Mouse (Mus musculus) erythroblast, embryonic 14.5 days (primary cell): ENCODE data around the gene Hibch. TPM values are rescaled to one million over a fixed set of nuclear protein-coding genes. Genes with fewer than 3 reads are reported as not detected.

Source experiments
- H3K27me3 ChIP-seq: 2 replicates; pipeline ENCODE4 v1.6.1; 2012; ENCODE audit warnings: inconsistent platforms; ENCODE audit not compliant: control insufficient read depth
- H3K36me3 ChIP-seq: 2 replicates; pipeline ENCODE4 v1.6.1; 2012; ENCODE audit warnings: mild to moderate bottlenecking, inconsistent platforms; ENCODE audit not compliant: control insufficient read depth
- H3K4me1 ChIP-seq: 2 replicates; pipeline ENCODE4 v1.6.1; 2012; ENCODE audit warnings: inconsistent platforms; ENCODE audit not compliant: control insufficient read depth
- H3K4me3 ChIP-seq: replicated peaks from 2 replicates; pipeline ENCODE3; 2012; ENCODE audit warnings: moderate library complexity, mild to moderate bottlenecking, inconsistent platforms
- H3K9me3 ChIP-seq: 2 replicates; pipeline ENCODE4 v1.6.1; 2012; ENCODE audit warnings: low read length, inconsistent platforms, mixed read lengths; ENCODE audit not compliant: control insufficient read depth
- GATA1 ChIP-seq: IDR thresholded peaks from 2 replicates; pipeline ENCODE4 v1.6.1; 2012; ENCODE audit warnings: low read length, inconsistent platforms, mixed read lengths
- TAL1 ChIP-seq: IDR thresholded peaks from 3 replicates; pipeline ENCODE4 v1.6.1; 2012; ENCODE audit warnings: low read length, inconsistent platforms, mixed read lengths
- polyA plus RNA-seq: library from polyadenylated mRNA; stranded (reverse); fragments of >175 nt; gene quantifications from 2 replicates; pipeline ENCODE4 v1.2.3, GENCODE M21; 2012

Gene Hibch
- polyA plus RNA-seq = 0.10 TPM in 1 of 2 replicates, not detected in the other

- H3K4me1 ChIP-seq = peaks cover 34% of the 10 kb centered on the region
- H3K9me3 ChIP-seq = no peaks in the 10 kb centered on the region
Observed at GRCm38 (mm10) chr1:52844782-52845665, at the start of gene Hibch. Gene Hibch, plus strand, starts transcription at chr1:52844929.

GRCm38 (mm10) chr1:52795927-52796326 lies 48.8 kb upstream of the Hibch start:
- Histone ChIP-seq H3K9me3 (no peaks in the 10 kb centered on the region), H3K4me1 (no peaks in the 10 kb centered on the region)
- TF ChIP-seq TAL1 = no peak
- TF ChIP-seq GATA1 = no peak

More at GRCm38 (mm10) chr1:52844782-52845665, at the start of gene Hibch:
- Histone ChIP-seq H3K27me3 (no peaks in the 10 kb centered on the region), H3K4me3 (peak within 1 kb of the TSS; percentile 84), H3K36me3 (no peaks in the 10 kb centered on the region)
- no peak for TF ChIP-seq TAL1
- TF ChIP-seq GATA1 = no peak

GRCm38 (mm10) chr1:52799056-52799726 lies 45.5 kb upstream of the Hibch start:
- no peak overlapping the region for H3K4me3 ChIP-seq

More at GRCm38 (mm10) chr1:52795927-52796326, 48.8 kb upstream of the Hibch start:
- Histone ChIP-seq H3K4me3 (no peak overlapping the region), H3K36me3 (no peaks in the 10 kb centered on the region), H3K27me3 (no peaks in the 10 kb centered on the region)

GRCm38 (mm10) chr1:52799772-52800171 lies 45.0 kb upstream of the Hibch start:
- no peaks in the 10 kb centered on the region for H3K9me3 ChIP-seq
- no peaks in the 10 kb centered on the region for H3K4me1 ChIP-seq
- H3K4me3 ChIP-seq = no peak overlapping the region
- no peaks in the 10 kb centered on the region for H3K27me3 ChIP-seq
- no peaks in the 10 kb centered on the region for H3K36me3 ChIP-seq
- TF ChIP-seq GATA1 (no peak), TAL1 (no peak)

More at GRCm38 (mm10) chr1:52799056-52799726, 45.5 kb upstream of the Hibch start:
- Histone ChIP-seq H3K27me3 (no peaks in the 10 kb centered on the region), H3K4me1 (no peaks in the 10 kb centered on the region), H3K36me3 (no peaks in the 10 kb centered on the region), H3K9me3 (no peaks in the 10 kb centered on the region)
- TF ChIP-seq TAL1 = no peak
- TF ChIP-seq GATA1 = no peak

- TF ChIP-seq TAL1 (no peak), GATA1 (no peak)
- Histone ChIP-seq H3K4me3 (no peak overlapping the region), H3K27me3 (no peaks in the 10 kb centered on the region), H3K36me3 (no peaks in the 10 kb centered on the region), H3K9me3 (no peaks in the 10 kb centered on the region), H3K4me1 (no peaks in the 10 kb centered on the region)
Observed at GRCm38 (mm10) chr1:52800340-52800740, 44.4 kb upstream of the Hibch start.

- TF ChIP-seq TAL1 (no peak), GATA1 (no peak)
- H3K4me1 ChIP-seq = no peaks in the 10 kb centered on the region
- no peaks in the 10 kb centered on the region for H3K27me3 ChIP-seq
- H3K4me3 ChIP-seq = no peak overlapping the region
- H3K9me3 ChIP-seq = no peaks in the 10 kb centered on the region
- H3K36me3 ChIP-seq = no peaks in the 10 kb centered on the region
Observed at GRCm38 (mm10) chr1:52801651-52802050, 43.1 kb upstream of the Hibch start.

GRCm38 (mm10) chr1:52802406-52802975 lies 42.2 kb upstream of the Hibch start:
- Histone ChIP-seq H3K4me1 (no peaks in the 10 kb centered on the region), H3K4me3 (no peak overlapping the region), H3K9me3 (no peaks in the 10 kb centered on the region), H3K36me3 (no peaks in the 10 kb centered on the region), H3K27me3 (no peaks in the 10 kb centered on the region)
- TF ChIP-seq GATA1 (no peak), TAL1 (no peak)

GRCm38 (mm10) chr1:52805041-52805440 lies 39.7 kb upstream of the Hibch start:
- Histone ChIP-seq H3K4me3 (no peak overlapping the region), H3K36me3 (no peaks in the 10 kb centered on the region), H3K27me3 (no peaks in the 10 kb centered on the region), H3K4me1 (no peaks in the 10 kb centered on the region), H3K9me3 (no peaks in the 10 kb centered on the region)
- TF ChIP-seq GATA1 (no peak), TAL1 (no peak)

GRCm38 (mm10) chr1:52808456-52808855 lies 36.3 kb upstream of the Hibch start:
- no peak overlapping the region for H3K4me3 ChIP-seq
- TF ChIP-seq TAL1 (no peak), GATA1 (no peak)
- no peaks in the 10 kb centered on the region for H3K36me3 ChIP-seq

More at GRCm38 (mm10) chr1:52808456-52808855, 36.3 kb upstream of the Hibch start:
- Histone ChIP-seq H3K4me1 (no peaks in the 10 kb centered on the region), H3K27me3 (no peaks in the 10 kb centered on the region), H3K9me3 (no peaks in the 10 kb centered on the region)
